Mouse (Mus musculus) heart, embryonic 13.5 days (tissue): ENCODE measurements around the gene Rab3c. TPM values are rescaled to one million over a fixed set of nuclear protein-coding genes. Genes with fewer than 3 reads are reported as not detected.

Experiments
- ATAC-seq: fragments of 200-750 bp; cut with Nextera tagmentation; 2 replicates; pipeline ENCODE4 v1.8.0; 2017; ENCODE audit warnings: moderate TSS enrichment; ENCODE audit not compliant: insufficient number of reproducible peaks, low FRiP score, low TSS enrichment; ENCODE audit errors: extremely low read depth
- H3K27ac ChIP-seq: fragments of 300-500 bp; sonication (generic); replicated peaks from 2 replicates; pipeline ENCODE4 v1.5.1; 2015; ENCODE audit warnings: moderate library complexity, mild to moderate bottlenecking, inconsistent platforms
- H3K27me3 ChIP-seq: fragments of 300-500 bp; sonication (generic); replicated peaks from 2 replicates; pipeline ENCODE4 v1.6.1; 2015; ENCODE audit warnings: mild to moderate bottlenecking, inconsistent platforms
- H3K36me3 ChIP-seq: fragments of 300-500 bp; sonication (generic); 2 replicates; pipeline ENCODE4 v1.6.1; 2015; ENCODE audit warnings: mild to moderate bottlenecking, inconsistent platforms
- H3K4me1 ChIP-seq: fragments of 300-500 bp; sonication (generic); 2 replicates; pipeline ENCODE4 v1.6.1; 2015; ENCODE audit warnings: inconsistent platforms
- H3K4me2 ChIP-seq: fragments of 300-500 bp; sonication (generic); 2 replicates; pipeline ENCODE4 v1.6.1; 2015; ENCODE audit warnings: inconsistent platforms, mild to moderate bottlenecking, moderate library complexity
- H3K4me3 ChIP-seq: fragments of 300-500 bp; sonication (generic); 2 replicates; pipeline ENCODE4 v1.5.1; 2015; ENCODE audit warnings: moderate library complexity, mild to moderate bottlenecking, inconsistent platforms
- H3K9ac ChIP-seq: fragments of 300-500 bp; sonication (generic); 2 replicates; pipeline ENCODE4 v1.6.1; 2015; ENCODE audit warnings: inconsistent platforms, mild to moderate bottlenecking, moderate library complexity
- H3K9me3 ChIP-seq: fragments of 300-500 bp; sonication (generic); 2 replicates; pipeline ENCODE4 v1.6.1; 2016; ENCODE audit warnings: inconsistent platforms
- WGBS: fragments of 180-500 bp; shearing (Covaris S2); methylation state at CpG from one replicate; pipeline ENCODE4 v1.1.7; 2015; ENCODE audit warnings: mixed read lengths; 5-methylcytosine and 5-hydroxymethylcytosine counted together
- polyA plus RNA-seq: library from polyadenylated mRNA; unstranded; fragments of >200 nt; fragmentation: Nextera tagmentation; extraction: Ambion mirVana; gene quantifications from 2 replicates; pipeline ENCODE4 v1.2.1, GENCODE M21; 2015

The Rab3c gene
- 0.41 and 0.51 TPM in 2 replicates for polyA plus RNA-seq

DNA sequence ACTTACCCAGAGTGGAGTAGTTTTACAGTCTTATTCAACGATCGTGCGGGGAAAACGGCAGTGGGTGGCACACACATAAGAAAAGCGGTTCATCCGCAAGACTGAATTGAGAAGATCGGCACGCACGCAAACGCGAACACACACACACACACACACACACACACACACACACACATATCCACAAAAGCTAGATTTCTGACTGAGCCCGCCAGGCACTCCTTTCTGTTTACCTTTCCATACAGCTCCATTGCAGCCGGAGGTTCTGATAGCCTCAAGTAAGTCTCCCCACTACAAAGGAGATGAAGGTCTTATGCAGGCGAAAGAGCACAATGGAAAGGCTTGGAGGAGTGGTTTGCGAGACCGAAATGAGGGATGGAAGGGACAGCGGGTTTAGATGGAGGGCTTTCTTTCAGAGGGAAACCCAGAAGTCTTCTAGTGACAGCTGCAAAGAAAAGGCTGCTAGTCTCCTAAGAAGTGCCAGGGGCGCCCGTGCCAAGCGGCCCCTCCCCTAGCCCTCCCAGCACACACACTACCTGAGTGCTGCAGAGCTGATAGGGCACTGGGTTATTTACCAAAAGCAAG, at the start of gene Rab3c:
Gene Rab3c, minus strand, starts transcription at position 434 of the 582 bp plus-strand sequence.
- Histone ChIP-seq H3K9me3 (no peaks in the 10 kb centered on the region), H3K27ac (no peak within 1 kb of the TSS), H3K36me3 (no peaks in the 10 kb centered on the region), H3K4me2 (peak within 1 kb of the TSS; percentile 96), H3K4me1 (peaks cover 9% of the 10 kb centered on the region), H3K4me3 (peak within 1 kb of the TSS; percentile 52), H3K27me3 (peaks cover 18% of the 10 kb centered on the region), H3K9ac (peak within 1 kb of the TSS; percentile 70)
- WGBS = 2% methylated on average over 20 of the region's 20 CpGs
- no peak for ATAC-seq

DNA sequence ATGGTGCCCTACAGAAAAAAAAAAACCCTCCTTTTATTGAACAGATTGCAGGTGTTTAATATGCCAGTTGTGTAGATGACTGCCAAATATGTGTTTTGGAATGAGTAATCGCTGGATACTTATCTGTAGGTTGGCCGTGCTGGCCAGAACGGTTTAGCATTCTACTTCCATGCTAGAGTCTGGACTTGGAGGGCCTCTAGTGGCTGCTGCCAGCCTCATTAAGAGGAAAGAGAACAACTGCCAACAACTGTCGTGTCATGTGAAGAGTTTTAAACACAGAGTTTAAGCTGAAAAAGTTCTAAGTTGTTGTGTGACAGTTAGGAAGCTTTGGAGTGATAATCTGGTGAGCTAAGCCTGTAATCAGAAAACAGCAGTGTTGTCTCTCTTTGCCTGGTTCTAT, 38.0 kb upstream of the Rab3c start:
- ATAC-seq = no peak
- no peaks in the 10 kb centered on the region for H3K4me1 ChIP-seq
- no peaks in the 10 kb centered on the region for H3K27me3 ChIP-seq
- H3K27ac ChIP-seq = no peak overlapping the region
- no peaks in the 10 kb centered on the region for H3K36me3 ChIP-seq
- WGBS = 37% methylated on average over 4 of the region's 4 CpGs
- no peak overlapping the region for H3K9ac ChIP-seq
- H3K4me3 ChIP-seq = no peak overlapping the region
- H3K9me3 ChIP-seq = no peaks in the 10 kb centered on the region
- no peak overlapping the region for H3K4me2 ChIP-seq

DNA sequence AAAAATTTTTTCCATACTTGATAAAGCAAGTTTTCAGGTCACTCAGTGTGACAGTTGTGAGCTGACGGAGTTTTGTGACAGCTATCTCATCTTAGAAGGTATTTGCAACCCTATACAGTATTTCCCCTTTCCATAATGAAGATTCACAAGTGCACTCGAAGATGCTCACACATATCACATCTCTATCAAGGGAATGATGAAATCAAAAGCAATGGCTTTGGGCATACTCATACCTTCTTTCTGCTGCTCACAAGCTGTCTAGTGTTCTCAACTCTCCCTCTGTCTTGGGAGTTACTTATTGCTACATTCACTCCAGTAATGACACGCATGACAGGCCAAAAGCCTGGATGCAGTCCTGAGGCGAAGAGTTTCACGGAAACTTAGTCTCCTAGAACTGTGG, 26.4 kb upstream of the Rab3c start:
- H3K9ac ChIP-seq = no peak overlapping the region
- no peaks in the 10 kb centered on the region for H3K27me3 ChIP-seq
- ATAC-seq = no peak
- 76% methylated on average over 5 of the region's 5 CpGs for WGBS
- no peaks in the 10 kb centered on the region for H3K9me3 ChIP-seq
- no peak overlapping the region for H3K4me3 ChIP-seq
- H3K36me3 ChIP-seq = no peaks in the 10 kb centered on the region
- no peak overlapping the region for H3K4me2 ChIP-seq
- H3K4me1 ChIP-seq = no peaks in the 10 kb centered on the region
- no peak overlapping the region for H3K27ac ChIP-seq

DNA sequence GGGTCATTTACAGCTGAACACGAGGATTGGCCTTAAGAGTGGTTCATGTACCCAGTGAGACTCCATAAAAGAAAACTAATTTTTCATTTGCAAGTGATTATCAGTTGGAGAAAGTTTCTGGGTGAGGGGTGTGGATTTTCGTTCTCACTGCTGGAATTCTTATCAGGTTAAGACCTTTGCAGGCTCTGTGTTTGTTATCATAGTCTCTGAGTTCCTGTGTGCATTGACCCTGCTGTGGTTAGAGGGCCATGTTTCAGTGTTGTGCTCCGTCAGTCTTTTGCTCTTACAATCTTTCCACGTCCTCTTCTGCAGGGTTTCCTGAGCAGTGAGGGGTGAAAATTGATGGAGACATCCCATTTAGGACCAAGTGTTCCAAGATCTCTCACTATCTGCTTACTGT, 16.3 kb upstream of the Rab3c start:
- no peak overlapping the region for H3K9ac ChIP-seq
- H3K4me2 ChIP-seq = no peak overlapping the region
- H3K4me3 ChIP-seq = no peak overlapping the region
- 31% methylated on average over 4 of the region's 4 CpGs for WGBS
- no peaks in the 10 kb centered on the region for H3K4me1 ChIP-seq
- ATAC-seq = no peak
- no peaks in the 10 kb centered on the region for H3K36me3 ChIP-seq
- H3K27ac ChIP-seq = no peak overlapping the region
- no peaks in the 10 kb centered on the region for H3K9me3 ChIP-seq
- H3K27me3 ChIP-seq = no peaks in the 10 kb centered on the region

DNA sequence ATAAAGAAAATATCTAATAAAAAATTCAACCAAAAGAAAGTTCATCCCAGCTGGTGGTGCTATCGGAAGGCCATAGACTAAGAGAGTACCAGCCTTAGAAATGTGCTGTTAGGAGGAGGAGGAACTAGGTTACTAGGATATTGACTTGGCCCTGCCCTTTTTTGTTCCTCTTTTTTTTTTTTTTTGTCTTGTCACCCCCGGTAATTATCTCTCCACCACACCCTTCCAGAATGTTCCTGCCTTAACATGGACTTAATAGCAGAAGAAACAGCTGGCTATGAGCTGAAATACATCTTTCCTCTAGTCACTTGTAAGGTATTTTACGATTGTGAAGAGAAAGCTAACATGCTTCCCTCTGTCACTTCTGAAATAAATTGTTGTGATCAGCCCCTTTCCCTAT, 7.7 kb upstream of the Rab3c start:
- no peak for ATAC-seq
- H3K27me3 ChIP-seq = no peaks in the 10 kb centered on the region
- H3K4me1 ChIP-seq = no peaks in the 10 kb centered on the region
- 63% methylated on average over 3 of the region's 3 CpGs for WGBS
- H3K9me3 ChIP-seq = no peaks in the 10 kb centered on the region
- H3K27ac ChIP-seq = no peak overlapping the region
- no peaks in the 10 kb centered on the region for H3K36me3 ChIP-seq
- no peak overlapping the region for H3K4me3 ChIP-seq
- H3K4me2 ChIP-seq = no peak overlapping the region
- H3K9ac ChIP-seq = no peak overlapping the region

DNA sequence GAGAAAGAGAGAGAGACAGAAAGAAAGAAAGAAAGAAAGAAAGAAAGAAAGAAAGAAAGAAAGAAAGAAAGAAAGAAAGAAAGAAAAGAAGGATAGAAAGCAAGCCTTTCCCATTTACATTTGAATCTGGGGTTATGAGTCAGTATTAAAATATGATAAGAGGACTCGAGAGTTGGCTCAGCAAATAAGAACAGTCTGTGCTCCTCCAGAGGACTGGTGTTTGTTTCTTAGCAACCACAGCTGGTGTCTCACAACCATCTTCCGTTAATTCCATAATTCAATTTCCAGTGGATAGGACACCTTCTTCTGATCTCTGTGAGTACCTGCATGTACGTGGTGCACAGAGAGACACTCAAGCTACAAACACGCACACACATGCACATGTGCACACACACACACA, 3.0 kb upstream of the Rab3c start:
- Histone ChIP-seq H3K36me3 (no peaks in the 10 kb centered on the region), H3K9me3 (no peaks in the 10 kb centered on the region), H3K27ac (no peak overlapping the region), H3K27me3 (peaks cover 18% of the 10 kb centered on the region), H3K4me3 (no peak overlapping the region), H3K9ac (no peak overlapping the region), H3K4me1 (peaks cover 9% of the 10 kb centered on the region), H3K4me2 (no peak overlapping the region)
- 61% methylated on average over 4 of the region's 4 CpGs for WGBS
- no peak for ATAC-seq

DNA sequence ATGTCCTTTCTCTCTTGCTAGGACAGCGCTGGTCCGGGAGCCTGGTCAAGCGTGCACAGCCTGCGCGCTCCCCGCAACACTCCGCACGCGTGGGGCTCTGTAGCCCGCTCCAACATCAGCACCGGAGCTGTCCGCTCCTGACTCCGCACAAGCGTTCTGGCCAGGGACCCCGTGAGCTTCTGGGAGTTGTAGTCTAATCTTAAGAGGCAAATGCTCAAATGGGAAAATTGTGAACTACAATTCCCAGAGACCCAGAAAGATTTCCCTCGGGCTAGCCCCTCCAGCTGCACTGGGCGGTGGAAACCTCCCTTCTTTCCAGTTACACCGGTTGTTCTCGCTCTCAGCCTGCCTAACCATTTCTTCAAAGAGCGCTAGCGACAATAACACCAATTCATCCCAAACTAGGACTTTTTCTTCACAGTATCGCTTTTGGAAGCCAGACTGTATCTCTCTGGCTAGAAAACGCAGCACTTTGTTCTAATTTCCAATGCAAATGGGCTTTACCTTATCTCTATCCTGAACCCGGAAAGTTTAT, 701 bp downstream of the Rab3c start:
- no peak overlapping the region for H3K27ac ChIP-seq
- under 1% methylated on average over 24 of the region's 24 CpGs for WGBS
- peak overlapping the region; percentile 70 for H3K9ac ChIP-seq
- H3K9me3 ChIP-seq = no peaks in the 10 kb centered on the region
- H3K4me3 ChIP-seq = peak overlapping the region; percentile 52
- H3K27me3 ChIP-seq = peaks cover 18% of the 10 kb centered on the region
- H3K4me2 ChIP-seq = peak overlapping the region; percentile 96
- H3K36me3 ChIP-seq = no peaks in the 10 kb centered on the region
- ATAC-seq = peak; percentile 85; the same call in 1 of the 2 replicates
- H3K4me1 ChIP-seq = peaks cover 9% of the 10 kb centered on the region

DNA sequence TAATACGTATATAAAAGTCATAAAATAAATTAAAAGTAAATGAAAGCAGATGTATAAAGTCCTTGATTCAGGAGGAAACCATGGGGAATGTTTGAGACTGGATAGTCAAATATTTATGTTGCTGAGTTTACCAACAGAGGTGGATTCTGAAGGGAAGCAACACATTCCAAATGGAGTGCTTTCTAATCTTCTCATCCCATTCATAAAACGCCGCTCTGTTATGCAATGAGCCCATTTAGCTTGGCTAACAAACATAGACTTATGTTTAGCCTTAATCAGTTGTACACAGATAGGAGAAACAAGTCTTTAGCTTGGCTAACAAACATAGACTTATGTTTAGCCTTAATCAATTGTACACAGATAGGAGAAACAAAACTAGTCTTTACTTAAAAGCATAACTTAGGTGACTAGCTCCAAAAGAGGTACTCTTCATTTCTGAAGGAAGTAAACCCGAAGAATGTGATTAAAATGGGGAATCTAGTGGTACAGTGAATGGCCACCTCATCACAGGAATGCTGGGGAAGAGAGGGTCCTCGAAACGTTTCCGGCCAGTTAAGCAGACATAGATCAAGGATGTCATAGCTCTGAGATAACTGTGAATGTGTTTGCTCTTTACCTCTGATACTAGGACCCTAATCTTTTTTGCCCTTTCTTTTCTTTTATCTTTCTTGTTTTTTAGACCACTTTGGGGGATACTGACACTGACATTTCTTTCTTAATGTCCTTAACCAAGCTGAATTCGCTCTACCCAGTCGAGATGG, 1.6 kb downstream of the Rab3c start:
- Histone ChIP-seq H3K36me3 (no peaks in the 10 kb centered on the region), H3K9ac (no peak overlapping the region), H3K9me3 (no peaks in the 10 kb centered on the region), H3K27ac (no peak overlapping the region), H3K4me2 (0 out of 2 replicates have a peak overlapping the region, but pooled peaks have one; percentile 96), H3K4me3 (no peak overlapping the region), H3K4me1 (peaks cover 9% of the 10 kb centered on the region), H3K27me3 (peaks cover 18% of the 10 kb centered on the region)
- ATAC-seq = no peak
- WGBS = 50% methylated on average over 9 of the region's 9 CpGs

DNA sequence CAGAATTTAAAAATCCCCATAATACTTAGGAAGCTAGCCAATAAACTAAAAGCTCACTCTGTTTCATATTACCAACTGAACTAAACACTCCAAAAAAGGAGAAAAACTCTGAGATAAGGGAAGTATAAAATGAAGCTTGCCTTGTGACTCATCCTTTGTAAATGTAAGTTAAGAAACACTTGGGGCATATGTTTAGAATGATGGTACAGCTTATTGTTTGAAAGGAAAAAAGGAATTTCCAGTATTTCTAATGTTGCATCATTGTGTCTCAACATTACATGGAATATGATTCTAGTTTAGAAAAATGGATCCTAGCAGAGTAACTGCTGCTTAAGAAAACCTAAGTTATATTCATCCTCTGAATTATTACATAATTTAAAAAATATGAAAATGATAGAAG, 3.1 kb downstream of the Rab3c start:
- Histone ChIP-seq H3K4me1 (peaks cover 9% of the 10 kb centered on the region), H3K4me3 (no peak overlapping the region)
- ATAC-seq = no peak

DNA sequence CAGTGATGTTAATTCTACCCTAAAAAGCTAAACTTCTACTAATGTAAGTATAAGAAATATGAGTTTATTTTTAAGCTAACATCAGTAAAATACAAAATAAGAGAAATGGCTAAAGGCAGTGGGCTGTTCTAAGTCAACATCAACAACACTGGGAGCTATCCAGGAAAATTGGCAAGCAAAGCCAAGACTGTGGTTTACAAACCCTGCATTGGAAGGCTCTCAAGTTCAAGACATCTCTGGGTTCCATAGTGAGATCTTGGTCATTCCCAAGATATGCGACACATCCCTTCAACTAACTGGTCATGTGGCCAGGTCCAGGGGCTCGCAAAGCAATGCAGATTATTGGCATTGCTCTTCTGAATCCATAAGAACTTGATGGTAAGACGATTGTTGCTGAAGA, 5.3 kb downstream of the Rab3c start:
- 67% methylated on average over 3 of the region's 3 CpGs for WGBS
- Histone ChIP-seq H3K9me3 (no peaks in the 10 kb centered on the region), H3K4me2 (no peak overlapping the region), H3K27me3 (peaks cover 10% of the 10 kb centered on the region), H3K27ac (no peak overlapping the region), H3K9ac (no peak overlapping the region), H3K36me3 (no peaks in the 10 kb centered on the region), H3K4me1 (peaks cover 3% of the 10 kb centered on the region; the same call in 1 of the 2 replicates), H3K4me3 (no peak overlapping the region)
- no peak for ATAC-seq

More for the DNA sequence above, 3.1 kb downstream of the Rab3c start:
- Histone ChIP-seq H3K9ac (no peak overlapping the region), H3K36me3 (no peaks in the 10 kb centered on the region), H3K27ac (no peak overlapping the region), H3K27me3 (peaks cover 18% of the 10 kb centered on the region), H3K9me3 (no peaks in the 10 kb centered on the region), H3K4me2 (no peak overlapping the region)

DNA sequence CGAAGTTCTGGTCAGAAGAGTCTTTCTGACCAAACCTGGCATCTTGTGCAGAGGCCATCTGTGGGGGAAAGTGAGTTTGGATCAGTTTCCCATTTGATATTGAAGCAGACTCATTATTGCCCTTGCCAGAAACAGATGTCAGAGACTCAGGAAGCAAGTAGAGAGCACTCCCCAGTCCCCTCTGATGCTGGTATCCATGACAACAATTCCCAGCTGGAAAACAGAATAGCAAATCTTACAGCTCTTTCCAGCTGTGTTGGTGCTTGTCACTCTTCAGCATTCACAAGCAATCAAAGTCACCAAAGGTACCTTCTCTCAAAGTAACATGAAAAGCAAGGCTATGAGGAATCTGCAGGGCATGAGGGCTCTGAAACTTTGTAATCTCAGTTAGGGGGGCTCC, 20.1 kb downstream of the Rab3c start:
- no peaks in the 10 kb centered on the region for H3K4me1 ChIP-seq
- H3K36me3 ChIP-seq = no peaks in the 10 kb centered on the region
- H3K4me3 ChIP-seq = no peak overlapping the region
- no peaks in the 10 kb centered on the region for H3K9me3 ChIP-seq
- no peak overlapping the region for H3K9ac ChIP-seq
- ATAC-seq = no peak
- no peaks in the 10 kb centered on the region for H3K27me3 ChIP-seq
- WGBS = 59% methylated on average over 1 of the region's 1 CpGs
- no peak overlapping the region for H3K27ac ChIP-seq
- no peak overlapping the region for H3K4me2 ChIP-seq

DNA sequence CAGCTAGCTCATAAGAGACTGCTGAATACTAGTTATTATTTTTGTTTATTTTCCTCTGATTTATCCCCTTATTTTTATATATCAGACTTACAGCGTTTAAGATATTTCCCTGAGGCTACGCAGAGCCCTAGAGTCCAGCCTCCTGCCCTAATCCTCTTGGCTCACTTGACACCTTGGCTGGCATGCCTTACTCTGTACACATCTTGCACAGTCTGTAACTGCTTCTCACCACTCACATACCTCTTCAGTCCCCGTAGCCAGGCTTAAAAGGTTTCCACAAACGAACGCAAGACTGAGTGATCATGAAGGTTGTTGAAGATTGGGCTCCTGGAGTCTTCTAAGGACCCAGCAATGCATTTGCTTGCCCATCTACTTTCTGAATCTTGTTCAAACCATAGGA, 29.3 kb downstream of the Rab3c start:
- Histone ChIP-seq H3K4me1 (no peaks in the 10 kb centered on the region), H3K36me3 (no peaks in the 10 kb centered on the region), H3K4me3 (no peak overlapping the region), H3K4me2 (no peak overlapping the region), H3K27ac (no peak overlapping the region), H3K9ac (no peak overlapping the region), H3K9me3 (no peaks in the 10 kb centered on the region), H3K27me3 (no peaks in the 10 kb centered on the region)
- ATAC-seq = no peak
- WGBS = 75% methylated on average over 5 of the region's 5 CpGs
